Mouse (Mus musculus) heart, postnatal 25 days (tissue): ENCODE results near the gene Ugt1a10. TPM values are rescaled to one million over a fixed set of nuclear protein-coding genes. Genes with fewer than 3 reads are reported as not detected.
"Not testable (repeated sequence)": the region's sequence is repeated elsewhere in the genome, so short reads cannot be mapped to it uniquely, and the experiment has no call there.

ENCODE experiments used
- DNase-seq: peaks from one replicate; pipeline ENCODE4 v3.0.0; 2022; ENCODE audit warnings: low spot score
- intact Hi-C: fragments of 180-260 bp; cut with DNase I; formaldehyde crosslinking; loops from one replicate; pipeline ENCODE4 v1.15.1; 2025
- total RNA-seq, 2 experiments: library from RNA; stranded (reverse); gene quantifications; 2 replicates each; pipeline ENCODE4 v1.2.3; 2021

The Ugt1a10 gene
- total RNA-seq, 2 experiments from 2014 or later: not detected

DNA sequence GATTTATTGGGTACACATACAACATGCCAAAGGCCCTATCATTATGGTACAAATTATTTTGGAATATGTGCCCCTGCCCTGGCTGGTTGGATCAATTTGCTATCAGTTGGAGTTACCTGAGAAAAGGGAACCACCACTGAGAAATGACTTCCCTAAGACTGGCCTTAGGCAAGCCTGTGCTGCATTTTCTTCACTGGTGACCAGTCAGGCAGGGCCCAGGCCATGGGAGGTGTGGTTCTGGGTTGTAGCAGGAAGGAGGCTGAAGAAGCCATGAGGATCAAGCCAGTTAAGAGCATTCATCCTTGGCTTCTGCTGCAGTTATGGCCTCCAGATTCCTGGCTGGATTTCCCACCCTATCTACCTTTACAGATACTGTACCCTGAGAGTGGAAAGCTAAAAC lies 37.2 kb downstream of the Ugt1a10 start:
- no peak for DNase-seq
- intact Hi-C loops: no loop called here

DNA sequence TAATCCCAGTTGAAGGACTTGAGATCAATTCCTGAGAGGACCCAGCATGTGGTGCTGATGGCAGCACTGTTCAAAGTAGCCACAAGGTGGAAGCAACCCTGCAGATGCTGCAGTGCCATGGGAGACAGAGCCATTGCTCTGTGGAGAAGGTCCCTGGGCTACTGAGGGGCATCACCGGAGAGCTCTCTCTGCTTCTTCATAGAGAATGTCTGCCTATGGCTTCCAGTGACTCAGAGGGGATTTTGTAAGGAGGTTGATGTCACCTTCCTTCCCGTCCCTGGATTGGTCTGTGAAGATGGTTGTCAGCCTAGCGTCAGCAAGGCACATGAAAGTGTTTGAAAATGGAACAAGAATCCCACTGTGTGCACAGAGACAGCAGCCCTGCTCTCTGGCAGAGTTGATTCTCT lies 39.1 kb downstream of the Ugt1a10 start:
- DNase-seq, intact Hi-C loops: not testable (repeated sequence)

DNA sequence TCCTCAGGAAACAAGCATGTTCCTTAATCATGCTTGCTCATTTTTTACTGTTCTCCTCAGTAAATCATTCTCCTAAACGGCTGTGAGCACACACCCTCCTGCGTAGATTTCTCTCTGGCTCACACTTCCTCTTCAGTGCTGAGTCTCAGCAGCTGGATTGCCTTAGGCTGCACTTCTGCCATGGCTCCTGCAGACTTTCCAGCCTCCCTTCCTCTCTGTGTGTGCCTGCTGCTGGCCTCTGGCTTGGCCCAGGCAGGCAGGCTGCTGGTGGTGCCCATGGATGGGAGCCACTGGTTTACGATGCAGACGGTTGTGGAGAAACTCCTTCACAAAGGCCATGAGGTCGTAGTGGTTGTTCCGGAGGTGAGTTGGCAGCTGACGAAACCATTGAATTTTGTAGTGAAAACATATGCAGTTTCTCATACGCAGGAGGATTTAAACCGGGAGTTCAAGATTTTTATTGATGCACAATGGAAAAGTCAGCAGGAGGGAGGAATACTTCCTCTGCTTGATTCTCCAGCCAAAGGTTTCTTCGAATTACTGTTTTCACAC lies 39.8 kb downstream of the Ugt1a10 start, which contains the start of gene Ugt1a7c:
Gene Ugt1a7c, plus strand, starts transcription at position 122 of the 552 bp plus-strand sequence.
- DNase-seq: peak; percentile 13
- intact Hi-C loops: no loop called here

DNA sequence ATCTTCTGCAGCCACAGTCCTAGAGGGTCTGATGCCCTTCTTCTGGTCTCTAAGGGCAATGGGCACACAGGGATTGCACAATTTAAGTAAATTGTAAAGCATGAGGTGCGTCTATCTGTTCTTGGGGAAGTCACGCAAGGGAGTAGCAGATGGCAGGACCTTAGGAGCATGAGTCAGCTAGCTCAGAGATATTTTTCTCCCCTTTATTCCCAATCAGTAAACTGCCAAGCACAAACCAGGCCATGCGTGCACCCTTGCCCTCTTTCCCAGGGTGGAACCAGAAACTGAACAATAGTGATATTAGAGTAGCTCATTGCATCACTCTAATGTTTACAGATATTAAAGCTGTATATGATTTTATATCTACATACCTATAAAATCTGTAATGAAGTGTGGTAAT lies 43.4 kb downstream of the Ugt1a10 start:
- DNase-seq, intact Hi-C loops: not testable (repeated sequence)

DNA sequence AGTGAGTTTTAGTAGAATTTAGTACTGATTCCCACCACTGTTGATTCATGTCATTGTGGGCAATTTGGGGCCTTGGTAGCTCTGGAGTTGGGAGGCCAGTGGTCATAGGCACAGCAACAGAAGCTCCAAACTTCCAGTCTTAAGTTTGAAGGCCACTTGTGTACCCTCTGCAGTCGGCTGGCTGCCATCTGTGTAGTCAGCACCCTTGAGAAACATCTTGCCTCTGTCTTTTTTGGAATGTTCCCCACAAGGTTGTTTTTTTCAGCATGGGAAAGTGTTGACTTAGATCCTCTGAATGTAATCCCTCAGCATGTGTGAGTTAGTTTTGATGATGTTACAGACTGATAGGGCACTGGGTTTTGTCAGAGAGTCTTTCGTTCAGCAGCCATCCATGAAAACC lies 44.5 kb downstream of the Ugt1a10 start:
- DNase-seq, intact Hi-C loops: not testable (repeated sequence)

DNA sequence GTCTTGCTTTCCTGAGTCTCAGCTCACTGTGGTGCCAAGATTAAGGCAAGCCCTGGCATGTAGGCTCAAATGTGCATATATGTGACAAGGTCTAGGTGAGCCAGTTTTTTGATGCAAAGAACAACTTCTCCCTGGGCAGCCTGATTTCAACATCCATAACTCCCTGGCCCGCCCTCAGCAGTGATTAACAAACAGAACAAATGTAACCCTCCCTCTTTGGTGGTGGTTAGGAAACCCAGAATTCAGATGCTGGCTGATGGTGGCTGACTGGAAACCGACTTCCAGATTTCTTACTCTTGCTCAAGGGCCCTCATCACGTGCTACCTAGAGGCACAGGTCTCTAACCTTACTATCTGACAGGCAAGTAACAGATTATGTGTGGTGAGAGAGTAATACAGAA lies 47.8 kb downstream of the Ugt1a10 start, which contains the start of gene Ugt1a6b:
Gene Ugt1a6b, plus strand, starts transcription at position 234 of the 400 bp plus-strand sequence.
- intact Hi-C loops: not testable (repeated sequence)

DNA sequence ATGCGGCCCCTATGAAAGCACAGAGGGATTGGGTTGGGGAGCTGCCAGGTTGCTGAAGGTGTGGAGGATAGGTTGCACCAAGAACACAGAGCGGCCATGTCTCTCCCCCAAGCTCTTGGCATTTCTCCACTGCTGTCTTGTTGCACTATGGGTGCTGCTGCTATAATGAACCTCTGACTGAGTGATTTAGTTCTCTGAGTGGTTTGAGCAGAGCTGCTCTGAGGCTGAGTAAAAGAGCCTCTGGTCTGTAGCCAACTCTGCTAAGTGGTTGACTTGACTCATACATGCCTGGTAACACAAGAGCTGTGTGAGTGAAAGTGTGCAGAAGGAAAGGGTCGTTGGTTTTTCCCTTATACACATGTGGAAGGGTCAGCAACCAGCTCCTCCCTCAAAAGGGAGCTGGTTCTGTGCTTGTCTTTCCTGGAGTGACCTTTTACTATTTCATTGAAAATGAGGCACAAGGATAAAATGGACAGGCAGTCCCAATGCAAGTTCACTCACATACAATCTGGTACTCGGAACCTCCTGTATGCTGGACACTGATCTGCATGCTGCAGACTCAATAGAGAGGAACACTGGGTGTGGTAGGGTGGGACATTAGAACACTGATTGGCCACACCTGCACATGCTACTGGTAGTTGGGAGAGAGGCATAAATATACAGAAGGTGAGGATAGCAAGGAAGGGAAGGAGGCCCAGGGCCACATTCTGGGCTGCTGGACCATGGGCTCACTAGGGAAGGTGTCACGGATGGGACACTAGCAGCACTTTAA lies 48.7 kb downstream of the Ugt1a10 start:
- not testable (repeated sequence) for DNase-seq

More for the DNA sequence above, 47.8 kb downstream of the Ugt1a10 start, which contains the start of gene Ugt1a6b:
- DNase-seq: not testable (repeated sequence)

DNA sequence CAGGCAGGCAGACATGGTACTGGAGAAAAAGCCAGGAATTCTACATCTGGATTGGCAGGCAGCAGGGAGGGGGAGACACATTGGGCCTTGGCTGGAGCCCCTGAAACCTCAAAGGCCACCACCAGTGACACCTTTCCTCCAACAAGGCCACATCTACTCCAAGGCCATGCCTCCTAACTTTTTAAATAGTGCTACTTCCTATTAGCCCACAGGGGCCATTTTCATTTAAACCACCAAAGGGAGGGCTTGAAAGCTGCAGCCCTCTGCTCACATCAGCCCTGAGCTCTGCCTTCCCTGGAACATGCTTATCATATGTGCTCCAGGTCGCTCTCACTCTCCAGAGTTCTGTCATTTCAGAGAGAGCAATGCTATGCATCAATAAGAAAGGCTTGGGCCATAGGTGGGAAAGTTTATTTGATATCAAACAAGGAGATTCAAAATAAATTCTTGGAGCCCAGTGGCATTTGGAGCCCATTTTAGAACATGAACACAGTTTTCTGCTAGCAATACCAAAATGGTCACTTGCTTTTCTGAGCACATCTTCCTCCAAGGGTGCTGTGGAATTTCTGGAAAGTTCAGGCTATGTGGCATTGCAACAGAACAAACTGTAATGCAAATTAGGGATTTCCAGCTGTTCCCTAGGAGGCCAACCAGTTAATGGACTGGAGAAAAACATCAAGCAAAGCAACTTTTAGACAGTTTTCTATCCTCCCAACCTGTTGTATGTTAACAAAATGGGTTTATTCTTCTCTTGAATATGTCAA lies 49.7 kb downstream of the Ugt1a10 start:
- no peak for DNase-seq
- intact Hi-C loops: no loop called here

More for the DNA sequence above, 48.7 kb downstream of the Ugt1a10 start:
- intact Hi-C loops: not testable (repeated sequence)

DNA sequence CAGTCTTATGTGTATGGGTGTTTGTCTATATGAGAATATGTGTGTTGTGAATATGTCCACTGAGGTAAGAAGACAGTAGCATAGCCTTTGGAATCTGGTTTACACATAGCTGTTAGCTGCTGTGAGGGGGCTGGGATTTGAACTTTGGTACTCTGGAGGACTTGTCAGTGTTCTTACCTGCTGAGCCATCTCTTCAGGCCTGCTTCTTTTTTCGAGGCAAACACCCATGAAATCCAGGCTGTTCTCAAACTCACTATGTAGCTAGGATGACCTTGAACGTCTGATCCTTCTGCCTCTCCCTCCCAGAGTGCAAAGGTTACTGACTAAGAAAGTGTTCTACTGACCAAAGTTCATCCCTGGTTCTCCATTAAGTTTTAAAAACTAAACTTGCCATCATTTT lies 50.5 kb downstream of the Ugt1a10 start:
- no peak for DNase-seq
- intact Hi-C loops: no loop called here

DNA sequence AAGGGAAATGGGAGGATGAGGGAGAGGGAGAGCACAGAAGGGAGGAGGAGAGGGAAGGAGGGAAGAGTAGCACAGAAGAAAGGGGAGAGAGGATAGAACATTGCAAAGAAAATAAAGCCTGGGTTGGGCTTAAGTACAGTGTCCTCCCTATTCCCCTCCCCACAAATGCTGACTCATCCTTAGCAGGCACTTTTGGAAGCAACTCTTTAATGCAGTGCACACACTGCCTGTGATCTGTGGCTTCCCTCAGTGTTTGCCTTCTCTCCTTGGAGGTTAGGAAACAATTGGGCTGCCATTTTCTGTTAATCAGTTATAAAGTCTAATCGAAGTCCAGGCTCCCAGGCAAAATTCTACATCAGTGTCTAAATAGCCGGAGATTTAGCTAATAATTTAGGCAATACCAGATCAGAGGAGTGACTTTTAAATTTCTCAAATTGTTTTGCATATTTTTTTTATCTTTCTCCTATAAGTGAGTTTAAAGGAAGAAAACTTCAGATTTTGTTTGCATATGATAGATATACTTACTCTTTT lies 53.9 kb downstream of the Ugt1a10 start:
- intact Hi-C loops, DNase-seq: not testable (repeated sequence)

DNA sequence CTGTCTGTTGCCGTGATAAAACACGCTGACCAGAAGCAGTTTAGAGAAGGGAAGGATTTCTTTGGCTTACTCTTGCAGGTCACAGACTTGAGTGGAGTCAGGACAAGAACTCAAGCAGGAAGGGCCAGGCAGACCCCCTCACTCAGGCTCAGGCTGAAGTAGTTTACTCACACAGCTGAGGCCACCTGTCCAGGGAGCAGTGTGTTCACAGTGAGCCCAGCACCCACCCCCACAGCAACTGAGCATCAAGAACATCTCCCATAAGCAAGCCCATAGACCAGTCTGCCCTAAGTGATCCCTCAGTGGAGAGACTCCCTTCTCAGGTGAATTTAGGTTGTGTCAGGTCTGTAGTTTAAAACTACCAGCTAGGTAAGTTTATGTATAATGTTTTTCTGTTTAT lies 54.4 kb downstream of the Ugt1a10 start:
- intact Hi-C loops, DNase-seq: not testable (repeated sequence)

DNA sequence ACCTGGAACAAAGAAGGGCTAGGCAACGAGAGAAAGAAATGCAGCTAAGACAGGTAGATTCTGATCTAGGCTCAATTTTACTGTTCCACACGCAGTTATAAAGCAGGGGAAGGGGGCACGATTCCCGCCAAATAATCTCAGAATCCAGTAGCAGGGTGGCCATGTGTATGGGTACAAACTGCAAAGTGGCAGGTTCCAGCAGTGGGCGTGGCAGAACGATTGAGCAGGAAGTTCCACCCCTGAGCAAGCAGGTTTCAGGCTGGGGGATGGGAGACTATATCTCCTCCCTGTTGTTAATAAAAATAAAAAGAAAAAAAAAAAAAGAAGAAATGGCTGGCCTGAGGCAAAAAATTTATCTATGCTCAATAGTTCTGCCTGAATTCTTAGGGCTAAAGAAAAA lies 57.6 kb downstream of the Ugt1a10 start:
- intact Hi-C loops, DNase-seq: not testable (repeated sequence)

DNA sequence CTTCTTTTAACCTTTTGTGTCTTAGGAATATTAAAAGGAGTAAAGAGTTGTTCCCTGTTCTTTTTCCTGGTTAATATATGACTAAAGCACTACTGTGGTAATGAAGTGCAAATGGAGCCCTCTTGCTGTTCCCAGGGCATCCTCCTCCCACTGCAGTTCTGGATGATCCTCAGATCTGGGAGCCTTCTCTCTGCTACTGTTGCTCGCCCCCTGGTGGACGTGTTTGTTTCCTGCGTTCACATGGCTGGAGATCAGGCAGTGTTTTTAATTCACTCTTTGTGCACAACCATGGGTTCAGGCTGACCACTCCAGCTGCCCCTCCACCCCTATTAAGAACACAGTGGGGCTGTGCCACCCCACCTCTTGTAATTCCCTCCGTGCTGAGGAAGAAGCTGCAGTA lies 65.4 kb downstream of the Ugt1a10 start:
- intact Hi-C loops, DNase-seq: not testable (repeated sequence)

DNA sequence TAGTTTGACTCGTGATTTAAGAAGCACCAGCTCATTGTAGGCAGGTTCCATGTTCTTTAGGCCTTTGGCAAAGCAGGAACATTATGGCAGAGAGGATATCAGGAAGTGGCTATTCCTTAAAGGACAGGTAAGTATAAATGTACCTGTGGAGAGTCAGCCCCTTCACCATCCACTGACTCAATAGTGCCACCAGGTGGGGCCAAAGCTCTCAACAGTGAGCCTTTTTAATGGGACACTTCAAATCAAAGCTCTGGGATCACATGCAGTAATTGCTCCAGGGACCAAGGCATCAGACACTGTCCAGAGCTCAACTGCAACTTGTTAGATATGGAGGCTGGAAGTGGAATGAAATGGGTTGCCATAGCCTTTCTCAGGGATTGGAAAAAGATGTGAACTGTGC lies 66.3 kb downstream of the Ugt1a10 start:
- intact Hi-C loops, DNase-seq: not testable (repeated sequence)

DNA sequence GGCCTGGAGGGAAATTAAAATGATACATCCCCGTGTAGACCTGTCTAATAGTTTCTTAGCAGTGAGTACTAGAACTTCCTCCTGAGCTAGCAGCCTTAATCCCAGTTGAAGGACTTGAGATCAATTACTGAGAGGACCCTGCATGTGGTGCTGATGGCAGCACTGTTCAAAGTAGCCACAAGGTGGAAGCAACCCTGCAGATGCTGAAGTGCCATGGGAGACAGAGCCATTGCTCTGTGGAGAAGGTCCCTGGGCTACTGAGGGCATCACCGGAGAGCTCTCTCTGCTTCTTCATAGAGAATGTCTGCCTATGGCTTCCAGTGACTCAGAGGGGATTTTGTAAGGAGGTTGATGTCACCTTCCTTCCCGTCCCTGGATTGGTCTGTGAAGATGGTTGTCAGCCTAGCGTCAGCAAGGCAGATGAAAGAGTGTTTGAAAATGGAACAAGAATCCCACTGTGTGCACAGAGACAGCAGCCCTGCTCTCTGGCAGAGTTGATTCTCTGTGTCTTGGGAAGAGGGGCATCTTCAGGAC lies 70.7 kb downstream of the Ugt1a10 start:
- DNase-seq, intact Hi-C loops: not testable (repeated sequence)

DNA sequence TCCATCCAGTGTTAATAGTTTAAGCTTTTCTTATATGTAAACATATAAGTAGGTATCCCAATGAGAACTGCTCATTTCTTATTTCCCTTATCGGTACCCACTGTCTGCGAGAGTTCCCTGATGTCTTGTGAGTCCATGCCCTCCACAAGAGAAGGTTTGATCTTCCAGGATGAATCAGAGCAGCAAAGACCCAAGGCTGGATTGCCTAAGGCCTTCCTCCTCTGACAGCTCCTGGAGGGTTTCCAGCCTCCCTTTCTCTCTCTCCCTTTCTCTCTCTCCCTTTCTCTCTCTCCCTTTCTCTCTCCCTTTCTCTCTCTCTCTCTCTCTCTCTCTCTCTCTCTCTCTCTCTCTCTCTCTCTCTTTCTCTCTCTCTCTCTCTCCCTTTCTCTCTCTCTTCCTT lies 73.9 kb downstream of the Ugt1a10 start:
- DNase-seq, intact Hi-C loops: not testable (repeated sequence)

DNA sequence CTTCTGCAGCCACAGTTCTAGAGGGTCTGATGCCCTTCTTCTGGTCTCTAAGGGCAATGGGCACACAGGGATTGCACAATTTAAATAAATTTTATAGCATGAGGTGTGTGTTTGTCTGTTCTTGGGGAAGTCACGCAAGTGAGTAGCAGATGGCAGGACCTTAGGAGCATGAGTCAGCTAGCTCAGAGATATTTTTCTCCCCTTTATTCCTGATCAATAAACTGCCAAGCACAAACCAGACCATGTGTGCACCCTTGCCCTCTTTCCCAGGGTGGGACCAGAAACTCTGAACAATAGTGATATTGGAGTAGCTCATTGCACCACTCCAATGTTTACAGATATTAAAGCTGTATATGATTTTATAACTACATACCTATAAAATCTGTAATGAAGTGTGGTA lies 75.0 kb downstream of the Ugt1a10 start:
- DNase-seq, intact Hi-C loops: not testable (repeated sequence)

DNA sequence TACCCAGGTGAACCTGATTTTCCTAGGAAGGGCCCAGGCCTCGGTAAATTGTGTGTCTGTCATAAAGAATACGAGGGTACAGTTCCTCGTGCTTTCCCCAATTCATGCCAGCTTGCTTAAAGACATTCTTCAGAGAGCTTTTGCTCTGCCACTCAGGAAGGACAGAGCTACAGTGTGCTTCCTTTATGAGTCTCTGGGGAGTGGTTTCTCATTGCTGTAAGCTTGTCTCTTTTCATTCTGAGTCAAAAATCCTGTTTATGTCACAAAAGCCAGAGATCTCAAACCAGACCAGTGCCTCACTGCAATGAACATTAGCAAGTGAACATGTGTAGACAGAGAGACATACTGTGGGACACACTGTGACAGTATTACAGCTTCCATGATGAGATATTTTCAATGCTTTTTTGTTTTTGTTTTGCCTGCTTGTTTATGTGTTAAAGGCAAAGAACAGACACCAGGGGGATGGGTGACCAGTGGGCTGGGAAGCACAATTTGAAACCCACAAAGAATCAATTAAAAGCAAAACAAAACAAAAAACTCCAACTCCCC lies 78.8 kb downstream of the Ugt1a10 start:
- no peak for DNase-seq
- intact Hi-C loops: no loop called here

DNA sequence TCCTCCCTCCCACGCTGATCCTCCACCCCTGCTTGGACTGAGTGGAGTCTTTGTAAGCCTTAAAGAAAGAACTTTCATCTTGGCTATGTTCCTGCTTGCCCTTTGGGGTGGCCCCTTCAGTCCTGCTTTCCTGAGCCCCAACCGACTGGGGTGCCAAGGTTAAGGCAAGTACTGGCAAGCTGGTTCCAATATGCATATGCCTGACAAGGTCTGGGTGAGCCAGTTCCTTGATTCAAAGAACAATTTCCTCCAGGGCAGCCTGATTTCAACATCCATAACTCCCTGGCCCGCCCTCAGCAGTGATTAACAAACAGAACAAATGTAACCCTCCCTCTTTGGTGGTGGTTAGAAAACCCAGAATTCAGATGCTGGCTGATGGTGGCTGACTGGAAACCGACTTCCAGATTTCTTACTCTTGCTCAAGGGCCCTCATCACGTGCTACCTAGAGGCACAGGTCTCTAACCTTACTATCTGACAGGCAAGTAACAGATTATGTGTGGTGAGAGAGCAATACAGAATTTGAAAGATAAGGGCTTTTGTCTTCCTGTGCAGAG lies 79.3 kb downstream of the Ugt1a10 start, which contains the start of gene Ugt1a6a:
Gene Ugt1a6a, plus strand, starts transcription at position 353 of the 555 bp plus-strand sequence.
- peak; percentile 5 for DNase-seq

More for the DNA sequence above, 79.3 kb downstream of the Ugt1a10 start, which contains the start of gene Ugt1a6a:
- intact Hi-C loops: not testable (repeated sequence)
